Mouse (Mus musculus): ENCODE measurements around the gene Gtpbp1.

Gtpbp1 gene

GRCm38 (mm10) chr15:79725190-79725789 is 34.6 kb downstream of the Gtpbp1 start:
- no peak for DNase-seq (ENCODE audit: low spot score)

- DNase-seq (ENCODE audit: low spot score) = no peak
Observed at GRCm38 (mm10) chr15:79727840-79728239, 37.2 kb downstream of the Gtpbp1 start.

- no peak for DNase-seq (ENCODE audit: low spot score)
Observed at GRCm38 (mm10) chr15:79728311-79728710, 37.7 kb downstream of the Gtpbp1 start.

- no peak for DNase-seq (ENCODE audit: low spot score)
Observed at GRCm38 (mm10) chr15:79728731-79729388, 38.2 kb downstream of the Gtpbp1 start.

- DNase-seq (ENCODE audit: low spot score) = no peak
Observed at GRCm38 (mm10) chr15:79731554-79731953, 40.9 kb downstream of the Gtpbp1 start.

- no peak for DNase-seq (ENCODE audit: low spot score)
Observed at GRCm38 (mm10) chr15:79733192-79733591, 42.5 kb downstream of the Gtpbp1 start.

- DNase-seq (ENCODE audit: low spot score) = no peak
Observed at GRCm38 (mm10) chr15:79733640-79734039, 43.0 kb downstream of the Gtpbp1 start.

GRCm38 (mm10) chr15:79734311-79734710 is 43.7 kb downstream of the Gtpbp1 start:
- DNase-seq (ENCODE audit: low spot score) = no peak

GRCm38 (mm10) chr15:79740739-79741138 is 50.1 kb downstream of the Gtpbp1 start:
- DNase-seq (ENCODE audit: low spot score) = no peak

GRCm38 (mm10) chr15:79741173-79741858 is 50.7 kb downstream of the Gtpbp1 start:
- peak; percentile 31 for DNase-seq (ENCODE audit: low spot score)

GRCm38 (mm10) chr15:79741921-79742705 is 51.5 kb downstream of the Gtpbp1 start, which contains the start of gene Sun2:
Gene Sun2, minus strand, starts transcription at chr15:79742536.
- peak; percentile 84 for DNase-seq (ENCODE audit: low spot score)

GRCm38 (mm10) chr15:79742706-79743023 is 52.0 kb downstream of the Gtpbp1 start:
- DNase-seq (ENCODE audit: low spot score) = no peak

GRCm38 (mm10) chr15:79744001-79744400 is 53.4 kb downstream of the Gtpbp1 start:
- no peak for DNase-seq (ENCODE audit: low spot score)

- no peak for DNase-seq (ENCODE audit: low spot score)
Observed at GRCm38 (mm10) chr15:79744742-79745141, 54.1 kb downstream of the Gtpbp1 start.

GRCm38 (mm10) chr15:79745312-79745711 is 54.7 kb downstream of the Gtpbp1 start:
- DNase-seq (ENCODE audit: low spot score) = no peak

- DNase-seq (ENCODE audit: low spot score) = no peak
Observed at GRCm38 (mm10) chr15:79745883-79746282, 55.2 kb downstream of the Gtpbp1 start.

- DNase-seq (ENCODE audit: low spot score) = peak; percentile 37
Observed at GRCm38 (mm10) chr15:79747998-79748397, 57.4 kb downstream of the Gtpbp1 start.

- DNase-seq (ENCODE audit: low spot score) = no peak
Observed at GRCm38 (mm10) chr15:79749162-79749561, 58.5 kb downstream of the Gtpbp1 start.

GRCm38 (mm10) chr15:79750266-79750665 is 59.6 kb downstream of the Gtpbp1 start:
- no peak for DNase-seq (ENCODE audit: low spot score)

- DNase-seq (ENCODE audit: low spot score) = no peak
Observed at GRCm38 (mm10) chr15:79751772-79752171, 61.1 kb downstream of the Gtpbp1 start.

- DNase-seq (ENCODE audit: low spot score) = peak; percentile 44
Observed at GRCm38 (mm10) chr15:79752742-79753419, 62.2 kb downstream of the Gtpbp1 start.

- DNase-seq (ENCODE audit: low spot score) = no peak
Observed at GRCm38 (mm10) chr15:79753420-79753752, 62.7 kb downstream of the Gtpbp1 start.

Data from c-Kit-positive CD71-positive TER-119-positive erythroid progenitor cells, embryonic 14.5 days (primary cell).